Mouse (Mus musculus): Measurements from ENCODE around the gene Inava. TPM values are rescaled to one million over a fixed set of nuclear protein-coding genes. Genes with fewer than 3 reads are reported as not detected.

Inava gene
- polyA plus RNA-seq, 1 experiment from 2014 or later, result 15.7 TPM

- Histone ChIP-seq H3K4me2 (ENCODE audit: low read depth, low read length) (no peak overlapping the region), H3K27me3 (ENCODE audit: control insufficient read depth, insufficient read depth, low read length) (no peaks in the 10 kb centered on the region), H3K4me3 (ENCODE audit: low read depth, low read length) (no peak overlapping the region), H3K9ac (replicated peaks; ENCODE audit: low read length) (no peak overlapping the region), H3K36me3 (replicated peaks; ENCODE audit: control insufficient read depth, insufficient read depth, low read depth, low read length) (no peaks in the 10 kb centered on the region), H3K27ac (replicated peaks; ENCODE audit: low read depth, low read length) (no peak overlapping the region), H3K4me1 (ENCODE audit: control insufficient read depth, insufficient read depth, low read length) (no peaks in the 10 kb centered on the region; the same call in 1 of the 2 replicates), H3K9me3 (replicated peaks; ENCODE audit: control insufficient read depth, low read length) (no peaks in the 10 kb centered on the region)
- 81% methylated on average over 12 of the region's 12 CpGs for WGBS
- ATAC-seq (replicated peaks; ENCODE audit: insufficient number of reproducible peaks, low FRiP score, low TSS enrichment, low read depth), result no peak
- DNase-seq (ENCODE audit: low spot score), result no peak
Observed at GRCm38 (mm10) chr1:136172696-136173095, 61.4 kb downstream of the Inava start.

GRCm38 (mm10) chr1:136170109-136170508 is 64.0 kb downstream of the Inava start:
- H3K36me3 ChIP-seq (replicated peaks; ENCODE audit: control insufficient read depth, insufficient read depth, low read depth, low read length), result no peaks in the 10 kb centered on the region

GRCm38 (mm10) chr1:136167657-136168056 is 66.4 kb downstream of the Inava start:
- Histone ChIP-seq H3K4me2 (ENCODE audit: low read depth, low read length) (no peak overlapping the region), H3K27me3 (ENCODE audit: control insufficient read depth, insufficient read depth, low read length) (no peaks in the 10 kb centered on the region), H3K9ac (replicated peaks; ENCODE audit: low read length) (no peak overlapping the region), H3K36me3 (replicated peaks; ENCODE audit: control insufficient read depth, insufficient read depth, low read depth, low read length) (no peaks in the 10 kb centered on the region), H3K4me3 (ENCODE audit: low read depth, low read length) (no peak overlapping the region), H3K27ac (replicated peaks; ENCODE audit: low read depth, low read length) (no peak overlapping the region), H3K4me1 (ENCODE audit: control insufficient read depth, insufficient read depth, low read length) (no peaks in the 10 kb centered on the region), H3K9me3 (replicated peaks; ENCODE audit: control insufficient read depth, low read length) (no peaks in the 10 kb centered on the region)
- DNase-seq (ENCODE audit: low spot score), result no peak
- ATAC-seq (replicated peaks; ENCODE audit: insufficient number of reproducible peaks, low FRiP score, low TSS enrichment, low read depth), result no peak
- 74% methylated on average over 8 of the region's 8 CpGs for WGBS

More at GRCm38 (mm10) chr1:136170109-136170508, 64.0 kb downstream of the Inava start:
- H3K4me3 ChIP-seq (ENCODE audit: low read depth, low read length), result no peak overlapping the region
- H3K4me1 ChIP-seq (ENCODE audit: control insufficient read depth, insufficient read depth, low read length), result no peaks in the 10 kb centered on the region; the same call in 1 of the 2 replicates
- H3K27ac ChIP-seq (replicated peaks; ENCODE audit: low read depth, low read length), result no peak overlapping the region
- no peaks in the 10 kb centered on the region for H3K27me3 ChIP-seq (ENCODE audit: control insufficient read depth, insufficient read depth, low read length)
- peak; percentile 53 for ATAC-seq (replicated peaks; ENCODE audit: insufficient number of reproducible peaks, low FRiP score, low TSS enrichment, low read depth)
- no peak overlapping the region for H3K4me2 ChIP-seq (ENCODE audit: low read depth, low read length)
- WGBS, result 8% methylated on average over 5 of the region's 5 CpGs
- peak; percentile 90 for DNase-seq (ENCODE audit: low spot score)
- no peaks in the 10 kb centered on the region for H3K9me3 ChIP-seq (replicated peaks; ENCODE audit: control insufficient read depth, low read length)
- H3K9ac ChIP-seq (replicated peaks; ENCODE audit: low read length), result no peak overlapping the region

DNA sequence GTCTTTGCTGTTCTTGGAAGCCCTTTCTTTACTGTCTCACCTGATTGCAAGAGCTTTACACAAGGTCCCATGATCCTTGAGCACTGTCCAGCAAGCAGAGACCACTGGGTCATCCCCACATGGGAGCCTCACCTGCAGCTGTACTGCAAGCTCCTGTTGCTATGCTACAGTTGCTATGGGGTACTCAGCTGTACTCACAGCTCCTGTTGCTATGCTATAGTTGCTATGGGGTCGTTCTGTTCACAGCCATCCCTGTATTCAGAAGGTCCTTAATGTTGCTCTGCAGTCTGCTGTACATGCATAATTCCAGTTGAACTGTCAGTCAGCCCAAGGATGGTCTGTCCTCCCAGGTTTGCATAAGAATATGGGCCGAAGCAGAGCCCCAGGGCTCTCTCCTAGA is 68.6 kb downstream of the Inava start:
- no peak overlapping the region for H3K4me3 ChIP-seq (ENCODE audit: low read depth, low read length)
- DNase-seq (ENCODE audit: low spot score), result no peak
- H3K9ac ChIP-seq (replicated peaks; ENCODE audit: low read length), result no peak overlapping the region
- H3K9me3 ChIP-seq (replicated peaks; ENCODE audit: control insufficient read depth, low read length), result no peaks in the 10 kb centered on the region
- no peaks in the 10 kb centered on the region for H3K4me1 ChIP-seq (ENCODE audit: control insufficient read depth, insufficient read depth, low read length)
- H3K4me2 ChIP-seq (ENCODE audit: low read depth, low read length), result no peak overlapping the region
- no peaks in the 10 kb centered on the region for H3K27me3 ChIP-seq (ENCODE audit: control insufficient read depth, insufficient read depth, low read length)
- WGBS, result 70% methylated on average over 2 of the region's 2 CpGs
- H3K27ac ChIP-seq (replicated peaks; ENCODE audit: low read depth, low read length), result no peak overlapping the region
- no peak for ATAC-seq (replicated peaks; ENCODE audit: insufficient number of reproducible peaks, low FRiP score, low TSS enrichment, low read depth)
- H3K36me3 ChIP-seq (replicated peaks; ENCODE audit: control insufficient read depth, insufficient read depth, low read depth, low read length), result no peaks in the 10 kb centered on the region; the same call in 1 of the 2 replicates

Other genes with a start within 250 kb of the Inava start
- gene Igfn1, start 227.9 kb downstream of the Inava start, polyA plus RNA-seq (2014; fragmentation: Nextera tagmentation; extraction: Ambion mirVana), result not detected in 2 replicates
- gene Tmem9, start 226.1 kb downstream of the Inava start, polyA plus RNA-seq (2014; fragmentation: Nextera tagmentation; extraction: Ambion mirVana), result 73.4 and 74.4 TPM in 2 replicates
- gene Ascl5, start 183.5 kb downstream of the Inava start, polyA plus RNA-seq (2014; fragmentation: Nextera tagmentation; extraction: Ambion mirVana), result 0.42 TPM in 1 of 2 replicates, not detected in the other
- gene Cacna1s, start 181.5 kb downstream of the Inava start, polyA plus RNA-seq (2014; fragmentation: Nextera tagmentation; extraction: Ambion mirVana), result 0.10 TPM in 1 of 2 replicates, not detected in the other
- 6.9 and 8.0 TPM in 2 replicates for gene Kif21b, start 102.9 kb downstream of the Inava start, polyA plus RNA-seq (2014; fragmentation: Nextera tagmentation; extraction: Ambion mirVana)
- gene Mroh3, start 21.4 kb downstream of the Inava start, polyA plus RNA-seq (2014; fragmentation: Nextera tagmentation; extraction: Ambion mirVana), result 0.54 TPM in 1 of 2 replicates, not detected in the other
- not detected in 2 replicates for gene Gpr25, start 26.6 kb upstream of the Inava start, polyA plus RNA-seq (2014; fragmentation: Nextera tagmentation; extraction: Ambion mirVana)
- 23.1 and 23.7 TPM in 2 replicates for gene Camsap2, start 111.8 kb upstream of the Inava start, polyA plus RNA-seq (2014; fragmentation: Nextera tagmentation; extraction: Ambion mirVana)
- 19.9 and 21.0 TPM in 2 replicates for gene Ddx59, start 181.0 kb upstream of the Inava start, polyA plus RNA-seq (2014; fragmentation: Nextera tagmentation; extraction: Ambion mirVana)
- gene Kif14, start 232.1 kb upstream of the Inava start, polyA plus RNA-seq (2014; fragmentation: Nextera tagmentation; extraction: Ambion mirVana), result 8.9 and 9.3 TPM in 2 replicates